Mouse (Mus musculus): ENCODE data around the gene Myh7. TPM values are rescaled to one million over a fixed set of nuclear protein-coding genes. Genes with fewer than 3 reads are reported as not detected.

Myh7 gene
- polyA plus RNA-seq, 1 experiment from 2014 or later: 5.4 TPM

DNA sequence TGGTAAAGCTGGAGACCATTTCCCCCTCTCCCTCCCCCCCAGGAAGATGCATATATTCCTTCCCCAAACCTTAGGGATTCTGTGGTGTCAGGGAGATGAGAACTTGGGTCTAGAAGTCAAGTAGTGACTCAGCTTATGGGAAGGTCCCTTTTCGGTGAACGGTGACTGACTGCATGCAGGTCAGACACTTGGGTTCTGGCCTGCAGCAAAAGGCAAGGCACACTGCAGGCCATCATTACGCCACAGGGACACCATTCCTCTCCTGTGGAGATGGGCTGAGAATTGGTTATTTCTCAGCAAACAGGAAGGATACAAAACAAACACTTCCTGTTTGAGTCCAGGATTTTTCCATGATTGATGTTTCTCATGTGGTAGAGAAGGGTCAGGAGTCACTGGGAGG lies 35.2 kb downstream of the Myh7 start:
- no peaks in the 10 kb centered on the region for H3K36me3 ChIP-seq (ENCODE audit: control insufficient read depth, insufficient read depth, low read length)
- 93% methylated on average over 3 of the region's 3 CpGs for WGBS
- no peak overlapping the region for H3K4me2 ChIP-seq (ENCODE audit: low read length)
- DNase-seq (no peak), ATAC-seq (ENCODE audit: low FRiP score, low TSS enrichment) (no peak)
- no peak overlapping the region for H3K9ac ChIP-seq (replicated peaks; ENCODE audit: low read length)
- no peaks in the 10 kb centered on the region for H3K9me3 ChIP-seq (ENCODE audit: control insufficient read depth, low read length)
- H3K4me3 ChIP-seq (replicated peaks; ENCODE audit: low read depth, low read length): no peak overlapping the region
- no peak overlapping the region for H3K27ac ChIP-seq (replicated peaks; ENCODE audit: low read depth, low read length)
- H3K4me1 ChIP-seq (ENCODE audit: control insufficient read depth, insufficient read depth, low read length): no peaks in the 10 kb centered on the region
- no peaks in the 10 kb centered on the region for H3K27me3 ChIP-seq (ENCODE audit: control insufficient read depth, insufficient read depth, low read length)

- Histone ChIP-seq H3K9me3 (ENCODE audit: control insufficient read depth, low read length) (no peaks in the 10 kb centered on the region), H3K4me2 (ENCODE audit: low read length) (no peak overlapping the region), H3K4me3 (replicated peaks; ENCODE audit: low read depth, low read length) (no peak overlapping the region), H3K9ac (replicated peaks; ENCODE audit: low read length) (no peak overlapping the region), H3K4me1 (ENCODE audit: control insufficient read depth, insufficient read depth, low read length) (no peaks in the 10 kb centered on the region), H3K27me3 (ENCODE audit: control insufficient read depth, insufficient read depth, low read length) (no peaks in the 10 kb centered on the region), H3K36me3 (ENCODE audit: control insufficient read depth, insufficient read depth, low read length) (no peaks in the 10 kb centered on the region), H3K27ac (replicated peaks; ENCODE audit: low read depth, low read length) (no peak overlapping the region)
- 81% methylated on average over 4 of the region's 4 CpGs for WGBS
- no peak for DNase-seq
- no peak for ATAC-seq (ENCODE audit: low FRiP score, low TSS enrichment)
These were observed 35.9 kb downstream of the Myh7 start for GRCm38 (mm10) chr14:54958503-54958902.

GRCm38 (mm10) chr14:54956533-54956932 lies 37.9 kb downstream of the Myh7 start:
- Histone ChIP-seq H3K36me3 (ENCODE audit: control insufficient read depth, insufficient read depth, low read length) (no peaks in the 10 kb centered on the region), H3K4me3 (replicated peaks; ENCODE audit: low read depth, low read length) (no peak overlapping the region), H3K9me3 (ENCODE audit: control insufficient read depth, low read length) (no peaks in the 10 kb centered on the region), H3K9ac (replicated peaks; ENCODE audit: low read length) (no peak overlapping the region), H3K27ac (replicated peaks; ENCODE audit: low read depth, low read length) (no peak overlapping the region), H3K4me1 (ENCODE audit: control insufficient read depth, insufficient read depth, low read length) (no peaks in the 10 kb centered on the region), H3K27me3 (ENCODE audit: control insufficient read depth, insufficient read depth, low read length) (no peaks in the 10 kb centered on the region), H3K4me2 (ENCODE audit: low read length) (no peak overlapping the region)
- 89% methylated on average over 9 of the region's 9 CpGs for WGBS
- DNase-seq (no peak), ATAC-seq (ENCODE audit: low FRiP score, low TSS enrichment) (no peak)

GRCm38 (mm10) chr14:54955481-54955880 lies 38.9 kb downstream of the Myh7 start:
- WGBS: 89% methylated on average over 3 of the region's 3 CpGs
- Histone ChIP-seq H3K9me3 (ENCODE audit: control insufficient read depth, low read length) (no peaks in the 10 kb centered on the region), H3K4me1 (ENCODE audit: control insufficient read depth, insufficient read depth, low read length) (no peaks in the 10 kb centered on the region), H3K4me3 (replicated peaks; ENCODE audit: low read depth, low read length) (no peak overlapping the region), H3K27me3 (ENCODE audit: control insufficient read depth, insufficient read depth, low read length) (no peaks in the 10 kb centered on the region), H3K36me3 (ENCODE audit: control insufficient read depth, insufficient read depth, low read length) (no peaks in the 10 kb centered on the region), H3K4me2 (ENCODE audit: low read length) (no peak overlapping the region), H3K9ac (replicated peaks; ENCODE audit: low read length) (no peak overlapping the region), H3K27ac (replicated peaks; ENCODE audit: low read depth, low read length) (no peak overlapping the region)
- DNase-seq (no peak), ATAC-seq (ENCODE audit: low FRiP score, low TSS enrichment) (no peak)

GRCm38 (mm10) chr14:54954474-54954873 lies 40.0 kb downstream of the Myh7 start:
- no peak overlapping the region for H3K9ac ChIP-seq (replicated peaks; ENCODE audit: low read length)
- 87% methylated on average over 3 of the region's 3 CpGs for WGBS
- no peak for ATAC-seq (ENCODE audit: low FRiP score, low TSS enrichment)

GRCm38 (mm10) chr14:54953664-54954206 lies 40.7 kb downstream of the Myh7 start:
- H3K9me3 ChIP-seq (ENCODE audit: control insufficient read depth, low read length): no peaks in the 10 kb centered on the region
- no peaks in the 10 kb centered on the region for H3K27me3 ChIP-seq (ENCODE audit: control insufficient read depth, insufficient read depth, low read length)
- ATAC-seq (ENCODE audit: low FRiP score, low TSS enrichment): no peak
- DNase-seq: no peak
- no peaks in the 10 kb centered on the region for H3K4me1 ChIP-seq (ENCODE audit: control insufficient read depth, insufficient read depth, low read length)
- no peak overlapping the region for H3K9ac ChIP-seq (replicated peaks; ENCODE audit: low read length)
- no peak overlapping the region for H3K4me2 ChIP-seq (ENCODE audit: low read length)
- no peaks in the 10 kb centered on the region for H3K36me3 ChIP-seq (ENCODE audit: control insufficient read depth, insufficient read depth, low read length)
- no peak overlapping the region for H3K27ac ChIP-seq (replicated peaks; ENCODE audit: low read depth, low read length)
- WGBS: 94% methylated on average over 8 of the region's 8 CpGs
- H3K4me3 ChIP-seq (replicated peaks; ENCODE audit: low read depth, low read length): no peak overlapping the region

More at GRCm38 (mm10) chr14:54954474-54954873, 40.0 kb downstream of the Myh7 start:
- Histone ChIP-seq H3K4me3 (replicated peaks; ENCODE audit: low read depth, low read length) (no peak overlapping the region), H3K36me3 (ENCODE audit: control insufficient read depth, insufficient read depth, low read length) (no peaks in the 10 kb centered on the region), H3K4me1 (ENCODE audit: control insufficient read depth, insufficient read depth, low read length) (no peaks in the 10 kb centered on the region), H3K4me2 (ENCODE audit: low read length) (no peak overlapping the region), H3K9me3 (ENCODE audit: control insufficient read depth, low read length) (no peaks in the 10 kb centered on the region), H3K27ac (replicated peaks; ENCODE audit: low read depth, low read length) (no peak overlapping the region), H3K27me3 (ENCODE audit: control insufficient read depth, insufficient read depth, low read length) (no peaks in the 10 kb centered on the region)
- DNase-seq: no peak

DNA sequence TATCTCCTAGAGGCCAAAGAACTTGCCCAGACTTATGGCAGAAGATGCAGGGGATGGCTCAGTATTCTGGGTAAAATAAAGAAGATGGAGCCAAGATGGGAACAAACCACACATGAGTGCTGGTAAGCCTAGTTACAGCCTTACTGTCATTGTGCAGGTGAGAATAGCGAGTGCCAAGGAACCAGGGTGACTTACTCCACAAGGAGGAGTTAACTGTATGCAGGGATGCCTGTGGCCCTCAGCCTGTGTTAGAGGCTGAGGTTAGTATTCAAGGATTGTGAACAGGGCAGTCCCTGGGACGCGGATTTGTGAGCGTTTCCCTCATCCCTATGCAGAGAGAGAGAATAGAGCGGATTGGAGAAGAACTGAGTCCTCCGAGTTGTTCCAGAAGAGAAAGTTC lies 42.8 kb downstream of the Myh7 start:
- H3K27ac ChIP-seq (replicated peaks; ENCODE audit: low read depth, low read length): no peak overlapping the region
- ATAC-seq (ENCODE audit: low FRiP score, low TSS enrichment): no peak
- H3K36me3 ChIP-seq (ENCODE audit: control insufficient read depth, insufficient read depth, low read length): no peaks in the 10 kb centered on the region
- H3K4me1 ChIP-seq (ENCODE audit: control insufficient read depth, insufficient read depth, low read length): no peaks in the 10 kb centered on the region
- no peak for DNase-seq
- no peaks in the 10 kb centered on the region for H3K9me3 ChIP-seq (ENCODE audit: control insufficient read depth, low read length)
- no peaks in the 10 kb centered on the region for H3K27me3 ChIP-seq (ENCODE audit: control insufficient read depth, insufficient read depth, low read length)
- H3K4me3 ChIP-seq (replicated peaks; ENCODE audit: low read depth, low read length): no peak overlapping the region
- 81% methylated on average over 6 of the region's 6 CpGs for WGBS
- no peak overlapping the region for H3K4me2 ChIP-seq (ENCODE audit: low read length)
- no peak overlapping the region for H3K9ac ChIP-seq (replicated peaks; ENCODE audit: low read length)

DNA sequence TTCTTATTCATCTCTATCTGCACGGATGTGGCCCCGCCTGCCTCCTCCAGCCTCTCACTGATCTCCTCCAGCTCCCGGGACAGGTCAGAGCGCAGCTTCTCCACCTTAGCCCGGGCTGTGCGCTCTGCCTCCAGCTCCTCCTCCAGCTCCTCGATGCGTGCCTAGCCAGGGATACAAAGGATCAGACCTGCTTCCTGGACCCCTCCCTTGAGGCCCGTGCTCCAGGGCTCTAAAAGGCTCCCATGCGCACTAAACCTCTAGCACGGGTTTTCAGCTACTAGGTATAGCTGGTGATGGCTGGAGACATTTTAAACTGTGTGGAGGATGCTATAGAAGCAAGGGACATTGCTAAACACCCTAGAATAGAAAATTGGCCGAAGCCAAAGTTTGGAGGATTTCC lies 43.9 kb downstream of the Myh7 start:
- whole genome bisulfite sequencing: 65% methylated on average over 12 of the region's 12 CpGs
- DNase-seq (no peak), ATAC-seq (ENCODE audit: low FRiP score, low TSS enrichment) (no peak)
- no peak overlapping the region for H3K4me3 ChIP-seq (replicated peaks; ENCODE audit: low read depth, low read length)
- no peak overlapping the region for H3K4me2 ChIP-seq (ENCODE audit: low read length)
- H3K9ac ChIP-seq (replicated peaks; ENCODE audit: low read length): no peak overlapping the region
- H3K27me3 ChIP-seq (ENCODE audit: control insufficient read depth, insufficient read depth, low read length): no peaks in the 10 kb centered on the region
- no peaks in the 10 kb centered on the region for H3K9me3 ChIP-seq (ENCODE audit: control insufficient read depth, low read length)
- H3K36me3 ChIP-seq (ENCODE audit: control insufficient read depth, insufficient read depth, low read length): no peaks in the 10 kb centered on the region
- H3K4me1 ChIP-seq (ENCODE audit: control insufficient read depth, insufficient read depth, low read length): no peaks in the 10 kb centered on the region
- H3K27ac ChIP-seq (replicated peaks; ENCODE audit: low read depth, low read length): no peak overlapping the region

GRCm38 (mm10) chr14:54948781-54949180 lies 45.6 kb downstream of the Myh7 start:
- Histone ChIP-seq H3K9ac (replicated peaks; ENCODE audit: low read length) (no peak overlapping the region), H3K4me2 (ENCODE audit: low read length) (no peak overlapping the region), H3K4me3 (replicated peaks; ENCODE audit: low read depth, low read length) (no peak overlapping the region), H3K4me1 (ENCODE audit: control insufficient read depth, insufficient read depth, low read length) (no peaks in the 10 kb centered on the region), H3K36me3 (ENCODE audit: control insufficient read depth, insufficient read depth, low read length) (no peaks in the 10 kb centered on the region), H3K9me3 (ENCODE audit: control insufficient read depth, low read length) (no peaks in the 10 kb centered on the region), H3K27ac (replicated peaks; ENCODE audit: low read depth, low read length) (no peak overlapping the region), H3K27me3 (ENCODE audit: control insufficient read depth, insufficient read depth, low read length) (no peaks in the 10 kb centered on the region)
- WGBS: 93% methylated on average over 9 of the region's 9 CpGs
- ATAC-seq (ENCODE audit: low FRiP score, low TSS enrichment) (no peak), DNase-seq (no peak)

Data from midbrain, embryonic 14.5 days (tissue).